Mouse (Mus musculus): Measurements from ENCODE around the gene Mettl27. TPM values are rescaled to one million over a fixed set of nuclear protein-coding genes. Genes with fewer than 3 reads are reported as not detected.
A peak's percentile ranks its signal among the peaks of the same experiment; 100 is the strongest.

Mettl27 gene
- total RNA-seq, 2 experiments from 2014 or later: 18.5 to 29.9 TPM

DNA sequence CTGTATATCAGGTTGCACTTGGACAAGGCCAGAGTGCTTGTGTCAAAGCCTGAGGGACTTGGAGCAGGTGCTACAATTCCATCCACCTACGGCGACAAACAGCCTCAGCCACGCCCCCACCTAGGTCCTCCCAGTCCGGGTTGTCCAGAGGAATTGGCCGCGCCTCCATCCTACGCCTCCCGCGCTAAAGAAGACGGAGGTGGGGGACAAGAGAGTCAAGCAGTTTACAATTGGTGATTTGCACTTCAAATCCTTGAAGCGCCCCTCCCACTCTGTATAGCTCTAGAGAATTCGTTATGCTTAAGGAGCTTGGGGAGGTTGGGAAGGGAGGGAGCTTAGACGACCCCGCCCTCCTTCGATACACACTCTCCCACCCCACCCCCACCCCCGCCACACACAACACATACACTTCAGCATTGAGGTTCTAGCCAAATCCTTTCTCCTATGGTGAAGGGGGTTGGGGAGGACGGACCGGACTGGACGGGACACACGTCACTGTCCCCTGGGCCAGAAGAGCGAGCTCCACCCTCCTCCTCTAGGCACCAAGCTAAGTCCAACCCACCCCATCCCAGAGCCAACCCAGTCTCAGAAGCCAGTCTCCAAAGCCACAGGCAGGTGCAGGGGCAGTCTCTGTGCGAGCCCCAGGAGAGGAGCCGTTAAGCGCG, 53.6 kb downstream of the Mettl27 start, which contains the start of gene Cldn3:
Gene Cldn3, plus strand, starts transcription at position 582 of the 665 bp plus-strand sequence.
- peak in 1 of 2 experiments; percentile 59 for DNase-seq

- DNase-seq: no peak
These were observed 54.4 kb downstream of the Mettl27 start for GRCm38 (mm10) chr5:134986298-134987268.

- DNase-seq: no peak
These were observed 57.0 kb downstream of the Mettl27 start for GRCm38 (mm10) chr5:134989166-134989565.

DNA sequence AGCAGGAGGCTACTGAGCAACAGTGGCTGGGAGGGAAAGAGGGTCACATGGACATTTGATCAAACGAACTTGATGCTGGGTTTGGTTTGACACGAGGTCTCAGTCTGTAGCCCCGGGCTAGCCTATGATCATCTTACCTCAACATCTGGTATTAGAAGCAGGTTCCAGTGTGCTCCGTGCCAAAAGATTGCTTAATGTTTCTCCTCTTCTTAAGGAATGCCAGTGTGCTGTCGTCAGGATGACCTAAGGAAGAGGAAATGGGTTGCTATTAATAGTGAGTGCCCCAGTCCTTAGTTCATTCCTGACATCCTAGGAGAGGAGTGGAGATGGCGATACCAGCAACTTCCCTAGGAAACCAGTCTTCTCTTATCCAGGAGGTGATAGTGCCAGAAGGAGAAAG, 57.6 kb downstream of the Mettl27 start:
- no peak for DNase-seq

Other genes with a start within 250 kb of the Mettl27 start
- gene Limk1, start 243.8 kb upstream of the Mettl27 start, total RNA-seq (2021): 10 to 100 TPM; 19.5 to 22.6 TPM
- gene Eln, start 185.0 kb upstream of the Mettl27 start, total RNA-seq (2021): 10 to 100 TPM; 20.4 to 51.7 TPM
- gene Tmem270, start 25.6 kb upstream of the Mettl27 start, total RNA-seq (2021): not detected
- not detected for gene Cldn13, start 16.8 kb upstream of the Mettl27 start, total RNA-seq (2021)
- gene Cldn4, start 14.6 kb downstream of the Mettl27 start, total RNA-seq (2021): not detected
- gene Cldn3, start 53.8 kb downstream of the Mettl27 start, total RNA-seq (2021): under 1 TPM in 1 of 2 experiments, not detected in 1; 0.43 TPM
- 10 to 100 TPM; 45.4 to 55.3 TPM for gene Abhd11, start 76.8 kb downstream of the Mettl27 start, total RNA-seq (2021)
- 1 to 10 TPM; 6.8 to 7.7 TPM for gene Stx1a, start 91.1 kb downstream of the Mettl27 start, total RNA-seq (2021)
- gene Dnajc30, start 131.8 kb downstream of the Mettl27 start, total RNA-seq (2021): 10 to 100 TPM; 28.1 to 34.6 TPM
- 10 to 100 TPM; 51.7 to 57.7 TPM for gene Bud23, start 132.6 kb downstream of the Mettl27 start, total RNA-seq (2021)
- gene Vps37d, start 145.9 kb downstream of the Mettl27 start, total RNA-seq (2021): 1 to 10 TPM; 1.8 to 3.7 TPM
- 10 to 100 TPM; 47.4 to 73.6 TPM for gene Mlxipl, start 157.5 kb downstream of the Mettl27 start, total RNA-seq (2021)
- 10 to 100 TPM; 28.9 to 40.9 TPM for gene Tbl2, start 217.3 kb downstream of the Mettl27 start, total RNA-seq (2021)
- 10 to 100 TPM; 72.6 to 77.5 TPM for gene Bcl7b, start 235.9 kb downstream of the Mettl27 start, total RNA-seq (2021)

Data from adrenal gland, postnatal 36 days (tissue).